Mouse (Mus musculus): ENCODE data around the gene Pitpnm3. TPM values are rescaled to one million over a fixed set of nuclear protein-coding genes. Genes with fewer than 3 reads are reported as not detected.
"Not testable (repeated sequence)": the region's sequence is repeated elsewhere in the genome, so short reads cannot be mapped to it uniquely, and the experiment has no call there.

Gene Pitpnm3
- polyA plus RNA-seq, 2 experiments = 0.40 to 1.0 TPM

DNA sequence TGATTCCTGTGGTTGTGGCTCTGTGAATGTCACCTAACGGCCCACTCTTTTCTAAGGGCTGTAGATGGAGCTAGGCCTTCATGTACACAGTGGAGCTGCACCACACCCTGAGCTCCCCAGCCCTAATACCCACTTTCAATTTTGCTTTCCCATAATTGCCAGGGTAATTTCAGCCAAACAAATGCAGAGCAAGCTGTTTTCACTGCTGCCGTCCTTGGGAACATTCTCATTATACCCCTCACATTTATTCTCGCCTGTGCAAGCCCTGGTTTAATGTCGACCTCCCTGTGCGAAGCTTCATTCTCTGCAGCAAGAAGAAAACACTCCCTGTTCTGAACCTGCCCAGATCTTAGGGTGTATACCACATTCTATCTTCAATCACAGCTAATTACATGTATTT lies 40.4 kb upstream of the Pitpnm3 start:
- Histone ChIP-seq H3K27me3 (ENCODE audit: control insufficient read depth, insufficient read depth, low read length) (no peaks in the 10 kb centered on the region), H3K9ac (ENCODE audit: low read depth, low read length, severe bottlenecking) (no peak overlapping the region), H3K4me2 (replicated peaks; ENCODE audit: low read depth, low read length, severe bottlenecking) (no peak overlapping the region), H3K9me3 (ENCODE audit: control insufficient read depth, low read length) (no peaks in the 10 kb centered on the region), H3K36me3 (ENCODE audit: control insufficient read depth, insufficient read depth, low read length) (peaks cover 55% of the 10 kb centered on the region), H3K27ac (replicated peaks; ENCODE audit: low read depth, low read length) (no peak overlapping the region), H3K4me3 (replicated peaks; ENCODE audit: low read length) (no peak overlapping the region), H3K4me1 (ENCODE audit: control insufficient read depth, insufficient read depth, low read length) (no peaks in the 10 kb centered on the region)
- no peak for TF ChIP-seq POLR2A (IDR thresholded peaks at IDR 0.05; ENCODE audit: borderline replicate concordance, extremely low read depth, insufficient read depth, insufficient read length)
- ATAC-seq (ENCODE audit: low FRiP score, low read depth) (no peak), DNase-seq (ENCODE audit: low spot score) (no peak)
- WGBS = 80% methylated on average over 5 of the region's 5 CpGs

DNA sequence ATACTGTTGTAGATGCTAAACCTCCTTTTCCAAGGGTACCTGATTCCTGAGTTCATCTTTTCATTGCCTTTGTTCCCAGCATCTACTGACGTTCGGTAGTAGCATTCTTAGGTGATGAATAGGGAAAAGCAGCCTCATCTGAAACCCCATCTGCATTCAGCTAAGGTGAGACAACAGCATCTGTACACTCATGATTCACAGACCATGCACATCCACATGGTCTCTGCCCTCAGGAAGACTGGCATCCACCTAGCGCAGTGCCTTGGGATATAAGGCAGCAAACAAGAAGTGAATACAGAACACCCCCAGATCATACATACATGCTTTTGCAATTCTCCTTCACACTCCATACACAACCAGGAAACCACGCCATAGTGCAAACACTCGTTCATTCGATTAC lies 39.1 kb upstream of the Pitpnm3 start:
- no peak overlapping the region for H3K4me2 ChIP-seq (replicated peaks; ENCODE audit: low read depth, low read length, severe bottlenecking)
- H3K27ac ChIP-seq (replicated peaks; ENCODE audit: low read depth, low read length) = no peak overlapping the region
- ATAC-seq (ENCODE audit: low FRiP score, low read depth) (no peak), DNase-seq (ENCODE audit: low spot score) (no peak)
- H3K27me3 ChIP-seq (ENCODE audit: control insufficient read depth, insufficient read depth, low read length) = no peaks in the 10 kb centered on the region
- H3K4me1 ChIP-seq (ENCODE audit: control insufficient read depth, insufficient read depth, low read length) = no peaks in the 10 kb centered on the region
- TF ChIP-seq POLR2A (IDR thresholded peaks at IDR 0.05; ENCODE audit: borderline replicate concordance, extremely low read depth, insufficient read depth, insufficient read length) = no peak
- 95% methylated on average over 6 of the region's 6 CpGs for WGBS
- no peak overlapping the region for H3K9ac ChIP-seq (ENCODE audit: low read depth, low read length, severe bottlenecking)
- H3K4me3 ChIP-seq (replicated peaks; ENCODE audit: low read length) = no peak overlapping the region
- no peaks in the 10 kb centered on the region for H3K9me3 ChIP-seq (ENCODE audit: control insufficient read depth, low read length)
- peaks cover 64% of the 10 kb centered on the region for H3K36me3 ChIP-seq (ENCODE audit: control insufficient read depth, insufficient read depth, low read length)

DNA sequence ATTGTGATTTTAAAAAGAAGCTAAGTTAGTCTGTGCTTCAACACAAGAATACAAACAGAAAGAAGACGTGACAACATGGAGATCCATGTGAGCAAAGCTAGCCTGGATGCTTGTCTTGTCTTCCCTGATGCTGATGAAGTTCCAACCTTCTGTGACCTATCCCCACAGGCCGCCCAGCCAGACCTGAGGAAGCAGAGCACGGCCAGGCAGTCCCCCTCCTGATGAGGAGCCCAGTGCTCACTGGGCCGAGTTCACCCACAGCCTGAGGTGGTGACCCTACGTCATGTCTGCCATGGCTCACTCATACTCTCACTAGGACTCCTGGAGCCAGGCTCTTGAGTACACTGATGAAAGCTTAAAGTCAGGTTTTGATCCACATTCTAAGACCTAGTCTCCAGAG lies 37.9 kb upstream of the Pitpnm3 start:
- Histone ChIP-seq H3K27ac (replicated peaks; ENCODE audit: low read depth, low read length) (no peak overlapping the region), H3K4me3 (replicated peaks; ENCODE audit: low read length) (no peak overlapping the region), H3K4me2 (replicated peaks; ENCODE audit: low read depth, low read length, severe bottlenecking) (no peak overlapping the region), H3K9ac (ENCODE audit: low read depth, low read length, severe bottlenecking) (no peak overlapping the region), H3K36me3 (ENCODE audit: control insufficient read depth, insufficient read depth, low read length) (peaks cover 62% of the 10 kb centered on the region), H3K27me3 (ENCODE audit: control insufficient read depth, insufficient read depth, low read length) (no peaks in the 10 kb centered on the region), H3K9me3 (ENCODE audit: control insufficient read depth, low read length) (no peaks in the 10 kb centered on the region), H3K4me1 (ENCODE audit: control insufficient read depth, insufficient read depth, low read length) (no peaks in the 10 kb centered on the region)
- DNase-seq (ENCODE audit: low spot score) (no peak), ATAC-seq (ENCODE audit: low FRiP score, low read depth) (no peak)
- 93% methylated on average over 5 of the region's 5 CpGs for WGBS
- no peak for TF ChIP-seq POLR2A (IDR thresholded peaks at IDR 0.05; ENCODE audit: borderline replicate concordance, extremely low read depth, insufficient read depth, insufficient read length)

DNA sequence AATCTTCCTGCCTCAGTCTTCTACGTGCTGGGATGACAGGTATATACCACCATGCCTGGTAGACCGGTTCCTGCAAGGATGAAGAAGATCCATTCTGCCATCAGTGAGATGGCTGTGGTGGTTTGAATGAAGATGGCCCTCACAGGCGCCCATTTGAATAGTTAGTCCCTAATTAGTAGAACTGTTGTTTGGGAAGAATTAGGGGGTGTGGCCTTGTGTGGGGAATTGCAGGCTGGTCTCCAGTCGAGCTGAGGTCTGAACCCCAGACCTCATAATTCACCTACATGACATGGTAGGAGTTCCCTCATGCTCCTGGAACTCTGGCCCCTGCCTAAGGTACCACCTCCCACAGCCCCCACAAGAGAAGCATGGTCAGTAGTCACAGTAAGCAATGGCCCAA lies 36.3 kb upstream of the Pitpnm3 start:
- DNase-seq (ENCODE audit: low spot score); H3K4me3 ChIP-seq (replicated peaks; ENCODE audit: low read length); H3K9me3 ChIP-seq (ENCODE audit: control insufficient read depth, low read length); ATAC-seq (ENCODE audit: low FRiP score, low read depth); H3K9ac ChIP-seq (ENCODE audit: low read depth, low read length, severe bottlenecking); H3K27me3 ChIP-seq (ENCODE audit: control insufficient read depth, insufficient read depth, low read length); H3K4me2 ChIP-seq (replicated peaks; ENCODE audit: low read depth, low read length, severe bottlenecking); H3K27ac ChIP-seq (replicated peaks; ENCODE audit: low read depth, low read length); H3K4me1 ChIP-seq (ENCODE audit: control insufficient read depth, insufficient read depth, low read length): not testable (repeated sequence)
- 61% methylated on average over 4 of the region's 4 CpGs for WGBS
- peaks cover 62% of the 10 kb centered on the region for H3K36me3 ChIP-seq (ENCODE audit: control insufficient read depth, insufficient read depth, low read length)

DNA sequence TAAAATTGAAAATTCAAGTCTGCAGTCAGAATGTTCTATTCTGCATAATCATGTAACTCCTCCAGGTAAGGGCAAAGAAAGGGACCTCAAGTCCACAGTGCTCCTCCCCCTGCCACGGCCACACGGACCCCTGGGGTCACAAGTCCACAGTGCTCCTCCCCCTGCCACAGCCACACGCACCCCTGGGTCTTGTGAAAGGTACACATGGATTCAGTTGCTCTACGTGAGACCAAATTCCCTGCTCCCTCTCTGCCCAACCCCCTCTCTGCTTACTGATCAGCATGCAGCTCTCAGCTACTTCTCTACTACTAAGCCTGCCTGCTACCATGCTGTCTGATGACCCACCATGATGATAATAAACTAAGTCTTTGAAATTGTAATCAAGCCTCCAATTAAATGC lies 34.3 kb upstream of the Pitpnm3 start:
- no peak for TF ChIP-seq POLR2A (IDR thresholded peaks at IDR 0.05; ENCODE audit: borderline replicate concordance, extremely low read depth, insufficient read depth, insufficient read length)
- WGBS = 80% methylated on average over 4 of the region's 4 CpGs
- Histone ChIP-seq H3K9ac (ENCODE audit: low read depth, low read length, severe bottlenecking) (no peak overlapping the region), H3K4me2 (replicated peaks; ENCODE audit: low read depth, low read length, severe bottlenecking) (no peak overlapping the region), H3K4me1 (ENCODE audit: control insufficient read depth, insufficient read depth, low read length) (no peaks in the 10 kb centered on the region), H3K4me3 (replicated peaks; ENCODE audit: low read length) (no peak overlapping the region), H3K36me3 (ENCODE audit: control insufficient read depth, insufficient read depth, low read length) (peaks cover 64% of the 10 kb centered on the region), H3K9me3 (ENCODE audit: control insufficient read depth, low read length) (no peaks in the 10 kb centered on the region), H3K27ac (replicated peaks; ENCODE audit: low read depth, low read length) (no peak overlapping the region), H3K27me3 (ENCODE audit: control insufficient read depth, insufficient read depth, low read length) (no peaks in the 10 kb centered on the region)
- no peak for ATAC-seq (ENCODE audit: low FRiP score, low read depth)
- DNase-seq (ENCODE audit: low spot score) = no peak

DNA sequence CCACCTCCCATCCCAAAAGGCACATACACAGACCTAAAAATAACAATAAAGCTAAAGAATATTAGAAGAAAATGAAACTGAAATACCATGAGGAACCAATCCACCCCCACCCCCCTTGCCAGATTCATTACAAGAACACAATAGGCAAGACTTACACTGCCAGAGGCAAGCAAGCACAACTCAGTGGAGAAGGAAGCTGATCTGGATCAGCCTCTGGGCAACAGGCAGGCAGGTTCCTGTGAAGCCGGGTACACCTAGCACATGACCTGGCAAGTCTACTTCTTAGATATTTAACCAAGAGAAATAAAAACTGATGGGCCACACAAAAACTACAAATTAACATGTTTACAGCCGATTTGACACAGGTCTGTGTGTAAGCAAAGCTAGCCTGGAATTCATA lies 27.6 kb upstream of the Pitpnm3 start:
- Histone ChIP-seq H3K36me3 (ENCODE audit: control insufficient read depth, insufficient read depth, low read length) (peaks cover 71% of the 10 kb centered on the region), H3K27ac (replicated peaks; ENCODE audit: low read depth, low read length) (no peak overlapping the region), H3K9me3 (ENCODE audit: control insufficient read depth, low read length) (no peaks in the 10 kb centered on the region), H3K4me3 (replicated peaks; ENCODE audit: low read length) (no peak overlapping the region), H3K9ac (ENCODE audit: low read depth, low read length, severe bottlenecking) (no peak overlapping the region), H3K4me1 (ENCODE audit: control insufficient read depth, insufficient read depth, low read length) (no peaks in the 10 kb centered on the region), H3K4me2 (replicated peaks; ENCODE audit: low read depth, low read length, severe bottlenecking) (no peak overlapping the region), H3K27me3 (ENCODE audit: control insufficient read depth, insufficient read depth, low read length) (no peaks in the 10 kb centered on the region)
- DNase-seq (ENCODE audit: low spot score) (no peak), ATAC-seq (ENCODE audit: low FRiP score, low read depth) (no peak)
- 70% methylated on average over 2 of the region's 2 CpGs for WGBS
- no peak for TF ChIP-seq POLR2A (IDR thresholded peaks at IDR 0.05; ENCODE audit: borderline replicate concordance, extremely low read depth, insufficient read depth, insufficient read length)
